9 mouse cellular contexts compared by ENCODE assay signal in the genomic region with DNA sequence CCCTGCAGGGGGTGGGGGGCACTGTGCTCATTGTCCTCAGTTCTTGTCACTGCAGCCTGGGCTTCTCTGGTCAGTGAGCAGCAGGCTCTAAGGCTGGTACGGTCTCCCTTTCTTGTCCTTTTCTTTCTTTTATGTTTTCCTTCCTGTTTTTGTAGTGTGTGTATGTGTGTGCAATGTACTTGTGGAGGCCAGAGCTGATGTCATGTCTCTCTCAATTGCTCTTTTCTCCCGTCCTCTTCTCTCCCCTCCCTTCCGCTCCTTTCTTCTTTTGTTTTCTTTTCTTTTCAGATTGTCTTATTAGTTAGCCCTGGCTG. TPM values are rescaled to one million over a fixed set of nuclear protein-coding genes. Genes with fewer than 3 reads are reported as not detected.
A peak's percentile ranks its signal among the peaks of the same experiment; 100 is the strongest.
DNase-seq lines count a peak whose midpoint lies in the region; ATAC-seq lines count a peak whose summit lies in the region.
"Had no signal": no experiment of that assay in that cellular context is flagged by ENCODE, and none has a peak within 500 bp of the region (broad histone marks: within the 10 kb centered on the region; RNA-seq: fewer than 3 reads in every experiment).

No protein-coding gene starts in this region.

- ATAC-seq in heart, embryonic 12.5 days (ENCODE audit: insufficient number of reproducible peaks, low FRiP score), result no peak; the same call in none of the 2 replicates
- no peak for ATAC-seq in embryonic facial prominence, embryonic 12.5 days (ENCODE audit: insufficient number of reproducible peaks, insufficient read depth, low FRiP score, low TSS enrichment)
- ATAC-seq in hindbrain, embryonic 14.5 days (ENCODE audit: low FRiP score), result peak; percentile 22
- no peak for ATAC-seq in midbrain, embryonic 13.5 days
- no peak for ATAC-seq in megakaryocyte, adult 5-6 weeks (ENCODE audit: poor library complexity, severe bottlenecking)

- peak overlapping the region; percentile 64 for H3K4me2 ChIP-seq in heart, embryonic 12.5 days
- peak overlapping the region; percentile 24; the same call in 1 of the 2 replicates for H3K4me2 ChIP-seq in embryonic facial prominence, embryonic 12.5 days (replicated peaks)
- H3K4me2 ChIP-seq in hindbrain, embryonic 14.5 days (replicated peaks), result peak overlapping the region; percentile 47
- H3K4me2 ChIP-seq in midbrain, embryonic 13.5 days (replicated peaks), result peak overlapping the region; percentile 51

- H3K27ac ChIP-seq in heart, embryonic 12.5 days (ENCODE audit: poor library complexity, severe bottlenecking), result peak overlapping the region; percentile 78
- H3K27ac ChIP-seq in embryonic facial prominence, embryonic 12.5 days, result peak overlapping the region; percentile 85
- H3K27ac ChIP-seq in hindbrain, embryonic 14.5 days, result peak overlapping the region; percentile 81
- peak overlapping the region; percentile 87 for H3K27ac ChIP-seq in midbrain, embryonic 13.5 days

- H3K4me3 ChIP-seq in heart, embryonic 12.5 days, result no peak overlapping the region
- no peak overlapping the region for H3K4me3 ChIP-seq in embryonic facial prominence, embryonic 12.5 days
- no peak overlapping the region for H3K4me3 ChIP-seq in hindbrain, embryonic 14.5 days (replicated peaks; ENCODE audit: low read length)
- H3K4me3 ChIP-seq in midbrain, embryonic 13.5 days (replicated peaks), result peak overlapping the region; percentile 27
- H3K4me3 ChIP-seq: megakaryocyte, embryonic 14.5 days had no signal

- H3K9me3 ChIP-seq in heart, embryonic 12.5 days (replicated peaks), result no peaks in the 10 kb centered on the region
- H3K9me3 ChIP-seq in embryonic facial prominence, embryonic 12.5 days, result no peaks in the 10 kb centered on the region
- no peaks in the 10 kb centered on the region for H3K9me3 ChIP-seq in hindbrain, embryonic 14.5 days (ENCODE audit: control insufficient read depth, low read length)
- H3K9me3 ChIP-seq in midbrain, embryonic 13.5 days, result no peaks in the 10 kb centered on the region
- H3K9me3 ChIP-seq: megakaryocyte, embryonic 14.5 days had no signal

- no peak for DNase-seq in heart, postnatal 4 days
- DNase-seq in hindbrain, embryonic 14.5 days (ENCODE audit: low spot score), result no peak
- DNase-seq in urinary bladder, postnatal 36 days (ENCODE audit: low spot score in 2 of 2), result no peak
- no peak for DNase-seq in MN1 (ENCODE audit: low spot score)

- H3K4me1 ChIP-seq in heart, embryonic 12.5 days (replicated peaks), result peaks cover 71% of the 10 kb centered on the region
- H3K4me1 ChIP-seq in embryonic facial prominence, embryonic 12.5 days, result peaks cover 48% of the 10 kb centered on the region
- peaks cover 29% of the 10 kb centered on the region for H3K4me1 ChIP-seq in hindbrain, embryonic 14.5 days (replicated peaks; ENCODE audit: control insufficient read depth, insufficient read depth, low read length)
- peaks cover 54% of the 10 kb centered on the region for H3K4me1 ChIP-seq in midbrain, embryonic 13.5 days (replicated peaks)
- H3K4me1 ChIP-seq: megakaryocyte, embryonic 14.5 days had no signal

- no peaks in the 10 kb centered on the region for H3K27me3 ChIP-seq in heart, embryonic 12.5 days (replicated peaks)
- no peaks in the 10 kb centered on the region for H3K27me3 ChIP-seq in embryonic facial prominence, embryonic 12.5 days
- no peaks in the 10 kb centered on the region for H3K27me3 ChIP-seq in hindbrain, embryonic 14.5 days (ENCODE audit: control insufficient read depth, insufficient read depth, low read length)
- no peaks in the 10 kb centered on the region for H3K27me3 ChIP-seq in midbrain, embryonic 13.5 days

- 43% methylated on average over 3 of the region's 3 CpGs for WGBS in heart, embryonic 12.5 days
- WGBS in embryonic facial prominence, embryonic 12.5 days, result 55% methylated on average over 3 of the region's 3 CpGs
- 36% methylated on average over 3 of the region's 3 CpGs for WGBS in hindbrain, embryonic 14.5 days
- WGBS in midbrain, embryonic 13.5 days, result 30% methylated on average over 3 of the region's 3 CpGs

- H3K36me3 ChIP-seq in heart, embryonic 12.5 days, result no peaks in the 10 kb centered on the region
- H3K36me3 ChIP-seq in embryonic facial prominence, embryonic 12.5 days, result no peaks in the 10 kb centered on the region
- H3K36me3 ChIP-seq in hindbrain, embryonic 14.5 days (replicated peaks; ENCODE audit: control insufficient read depth, insufficient read depth), result no peaks in the 10 kb centered on the region
- no peaks in the 10 kb centered on the region for H3K36me3 ChIP-seq in midbrain, embryonic 13.5 days

- no peak overlapping the region for H3K9ac ChIP-seq in heart, embryonic 12.5 days
- no peak overlapping the region for H3K9ac ChIP-seq in embryonic facial prominence, embryonic 12.5 days
- H3K9ac ChIP-seq in hindbrain, embryonic 14.5 days, result peak overlapping the region; percentile 51
- H3K9ac ChIP-seq in midbrain, embryonic 13.5 days (replicated peaks), result peak overlapping the region; percentile 58

RNA-seq across cellular contexts. Expression of gene Pard3, which starts 29.4 kb away (rescaled TPM):
- polyA plus RNA-seq in heart, embryonic 12.5 days (2016; fragmentation: Nextera tagmentation; extraction: Ambion mirVana), result 26.2 and 30.3 TPM in 2 replicates
- 10 to 100 TPM; 41.0 to 42.0 TPM for total RNA-seq in heart, postnatal 4 days (2021)
- 50.6 and 54.3 TPM in 2 replicates for polyA plus RNA-seq in embryonic facial prominence, embryonic 12.5 days (2016; fragmentation: Nextera tagmentation; extraction: Ambion mirVana)
- 23.5 and 25.5 TPM in 2 replicates for polyA plus RNA-seq in hindbrain, embryonic 14.5 days (2014; fragmentation: Nextera tagmentation; extraction: Ambion mirVana)
- 20.0 and 22.8 TPM in 2 replicates for polyA plus RNA-seq in midbrain, embryonic 13.5 days (2015; fragmentation: Nextera tagmentation; extraction: Ambion mirVana)
- 0.05 TPM in 1 of 2 replicates, not detected in the other for total RNA-seq in megakaryocyte, adult 5-6 weeks (2015)
- total RNA-seq in megakaryocyte, adult 5-6 weeks (2017), result not detected in 2 replicates

Comparison
In these comparisons a context has a peak if more than half of its experiments do, and no peak if none do; other contexts are left out.
1. H3K9ac ChIP-seq: peak in hindbrain, embryonic 14.5 days (single experiment) and midbrain, embryonic 13.5 days (single experiment); none in heart, embryonic 12.5 days (single experiment) and embryonic facial prominence, embryonic 12.5 days (single experiment).
2. Peak in every context shown above with its lines, with median percentiles within 50 percentile points of each other: H3K27ac ChIP-seq and H3K4me2 ChIP-seq.